Mouse (Mus musculus) stomach, postnatal 0 days (tissue): ENCODE measurements around the gene Snip1.

ENCODE experiments used
- CTCF ChIP-seq: IDR thresholded peaks from 2 replicates; pipeline ENCODE4 v1.5.1; 2016; ENCODE audit warnings: antibody characterized with exemption, low read depth, mild to moderate bottlenecking, moderate library complexity
- EP300 ChIP-seq: optimal IDR thresholded peaks from 2 replicates; pipeline ENCODE3; 2016; ENCODE audit warnings: antibody characterized with exemption

DNA sequence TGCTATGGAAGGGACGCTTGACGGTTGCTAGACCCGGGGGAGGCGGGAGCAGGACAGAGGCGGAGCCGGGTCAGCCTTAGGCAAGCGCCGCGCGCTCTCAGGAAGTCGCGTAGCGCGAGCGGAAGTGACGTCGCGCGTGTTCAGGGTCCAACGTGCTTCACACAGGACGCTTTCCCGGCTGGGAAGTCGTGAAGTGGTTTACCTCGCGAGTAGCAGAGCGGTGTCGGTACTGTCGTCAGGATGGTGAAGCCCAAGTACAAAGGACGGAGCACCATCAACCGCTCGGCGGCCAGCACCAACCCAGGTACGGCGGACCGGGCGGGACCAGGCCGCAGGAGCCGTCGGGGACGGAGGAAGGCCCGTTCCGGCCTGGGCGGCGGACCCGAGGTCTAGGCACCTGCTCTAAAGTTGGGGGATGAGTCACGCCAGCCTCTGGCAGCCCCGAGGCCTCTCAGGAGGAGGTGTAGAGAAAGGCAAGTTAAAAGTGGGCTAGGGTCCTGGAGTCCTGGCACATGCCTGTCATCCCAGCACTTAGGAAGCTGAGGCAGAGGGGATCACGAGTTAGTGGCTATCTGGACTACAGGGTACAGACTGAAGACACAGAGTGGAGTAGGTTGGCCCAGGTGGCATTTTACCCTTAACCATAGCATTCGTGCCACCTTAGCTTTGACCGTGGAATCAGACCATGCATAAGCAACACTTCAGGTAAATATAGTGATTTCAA, 36.4 kb upstream of the Snip1 start:
- TF ChIP-seq CTCF (no peak), EP300 (no peak)
